Mouse (Mus musculus): ENCODE results near the gene Smbd1. TPM values are rescaled to one million over a fixed set of nuclear protein-coding genes. Genes with fewer than 3 reads are reported as not detected.

The Smbd1 gene
- total RNA-seq (2021), result not detected
- long read RNA-seq, experiment 1, result 0 reads
- long read RNA-seq, experiment 2, result 0 reads

GRCm38 (mm10) chr16:32810321-32810720 is at the start of gene Smbd1:
Smbd1 (minus strand) TSS chr16:32810477.
- no peak for DNase-seq (ENCODE audit: low spot score in 2 of 2)
- Histone ChIP-seq H3K4me3 (no peak within 1 kb of the TSS), H3K27ac (no peak within 1 kb of the TSS)
- no peak for TF ChIP-seq CTCF (conservative IDR thresholded peaks at IDR 0.05)

GRCm38 (mm10) chr16:32858771-32859636 is 48.7 kb upstream of the Smbd1 start:
- DNase-seq (ENCODE audit: low spot score in 2 of 2), result peak; percentile 20 to 41
- no peak for TF ChIP-seq CTCF (conservative IDR thresholded peaks at IDR 0.05)
- H3K4me3 ChIP-seq, result no peak overlapping the region
- H3K27ac ChIP-seq, result peak overlapping the region; percentile 16

- peak overlapping the region; percentile 16 for H3K27ac ChIP-seq
- H3K4me3 ChIP-seq, result no peak overlapping the region
- DNase-seq (ENCODE audit: low spot score in 2 of 2), result no peak
- TF ChIP-seq CTCF (conservative IDR thresholded peaks at IDR 0.05), result no peak
These were observed 48.1 kb upstream of the Smbd1 start for GRCm38 (mm10) chr16:32858356-32858755.

GRCm38 (mm10) chr16:32856751-32857150 is 46.5 kb upstream of the Smbd1 start:
- no peak overlapping the region for H3K27ac ChIP-seq
- no peak for TF ChIP-seq CTCF (conservative IDR thresholded peaks at IDR 0.05)
- no peak for DNase-seq (ENCODE audit: low spot score in 2 of 2)
- no peak overlapping the region for H3K4me3 ChIP-seq

- H3K4me3 ChIP-seq, result no peak overlapping the region
- H3K27ac ChIP-seq, result peak overlapping the region; percentile 55; the same call in 1 of the 2 replicates
- no peak for TF ChIP-seq CTCF (conservative IDR thresholded peaks at IDR 0.05)
- DNase-seq (ENCODE audit: low spot score in 2 of 2), result peak in 1 of 2 experiments; percentile 31
These were observed 43.8 kb upstream of the Smbd1 start for GRCm38 (mm10) chr16:32854050-32854571.

GRCm38 (mm10) chr16:32853492-32854049 is 43.3 kb upstream of the Smbd1 start:
- DNase-seq (ENCODE audit: low spot score in 2 of 2), result no peak
- Histone ChIP-seq H3K27ac (peak overlapping the region; percentile 55), H3K4me3 (no peak overlapping the region)
- no peak for TF ChIP-seq CTCF (conservative IDR thresholded peaks at IDR 0.05)

- no peak overlapping the region for H3K27ac ChIP-seq
- no peak overlapping the region for H3K4me3 ChIP-seq
- TF ChIP-seq CTCF (conservative IDR thresholded peaks at IDR 0.05), result no peak
- DNase-seq (ENCODE audit: low spot score in 2 of 2), result no peak
These were observed 39.0 kb upstream of the Smbd1 start for GRCm38 (mm10) chr16:32849042-32849830.

- TF ChIP-seq CTCF (conservative IDR thresholded peaks at IDR 0.05), result no peak
- Histone ChIP-seq H3K27ac (no peak overlapping the region), H3K4me3 (no peak overlapping the region)
- no peak for DNase-seq (ENCODE audit: low spot score in 2 of 2)
These were observed 36.8 kb upstream of the Smbd1 start for GRCm38 (mm10) chr16:32847103-32847502.

- DNase-seq (ENCODE audit: low spot score in 2 of 2), result no peak
- H3K27ac ChIP-seq, result peak overlapping the region; percentile 29
- no peak for TF ChIP-seq CTCF (conservative IDR thresholded peaks at IDR 0.05)
- no peak overlapping the region for H3K4me3 ChIP-seq
These were observed 21.2 kb upstream of the Smbd1 start for GRCm38 (mm10) chr16:32831501-32831900.

- DNase-seq (ENCODE audit: low spot score in 2 of 2), result no peak
- TF ChIP-seq CTCF (conservative IDR thresholded peaks at IDR 0.05), result no peak
- no peak overlapping the region for H3K4me3 ChIP-seq
- H3K27ac ChIP-seq, result no peak overlapping the region
These were observed 18.8 kb upstream of the Smbd1 start for GRCm38 (mm10) chr16:32829104-32829503.

GRCm38 (mm10) chr16:32826521-32826920 is 16.2 kb upstream of the Smbd1 start:
- DNase-seq (ENCODE audit: low spot score in 2 of 2), result no peak
- Histone ChIP-seq H3K4me3 (no peak overlapping the region), H3K27ac (no peak overlapping the region)
- peak; percentile 49 for TF ChIP-seq CTCF (conservative IDR thresholded peaks at IDR 0.05)

- Histone ChIP-seq H3K27ac (no peak overlapping the region), H3K4me3 (no peak overlapping the region)
- TF ChIP-seq CTCF (conservative IDR thresholded peaks at IDR 0.05), result no peak
- DNase-seq (ENCODE audit: low spot score in 2 of 2), result no peak
These were observed 15.1 kb upstream of the Smbd1 start for GRCm38 (mm10) chr16:32825380-32825779.

- Histone ChIP-seq H3K4me3 (no peak overlapping the region), H3K27ac (no peak overlapping the region)
- no peak for DNase-seq (ENCODE audit: low spot score in 2 of 2)
- TF ChIP-seq CTCF (conservative IDR thresholded peaks at IDR 0.05), result no peak
These were observed 13.8 kb upstream of the Smbd1 start for GRCm38 (mm10) chr16:32824061-32824460.

Data from layer of hippocampus, adult 2 months (tissue).